Mouse (Mus musculus) adrenal gland, adult 8-10 months (tissue): Measurements from ENCODE around the gene Mef2a. TPM values are rescaled to one million over a fixed set of nuclear protein-coding genes. Genes with fewer than 3 reads are reported as not detected.
"Not testable (repeated sequence)": the region's sequence is repeated elsewhere in the genome, so short reads cannot be mapped to it uniquely, and the experiment has no call there.

Experiments
- DNase-seq: peaks from one replicate; pipeline ENCODE4 v3.0.0; 2022
- total RNA-seq, 4 experiments: library from RNA; stranded (reverse); gene quantifications; 2 replicates each; pipeline ENCODE4 v1.2.4; 2022

Mef2a gene
- total RNA-seq, 4 experiments from 2014 or later = 47.9 to 76.3 (median 63.2) TPM

GRCm38 (mm10) chr7:67369645-67370044 lies 3.0 kb downstream of the Mef2a start:
- no peak for DNase-seq

DNA sequence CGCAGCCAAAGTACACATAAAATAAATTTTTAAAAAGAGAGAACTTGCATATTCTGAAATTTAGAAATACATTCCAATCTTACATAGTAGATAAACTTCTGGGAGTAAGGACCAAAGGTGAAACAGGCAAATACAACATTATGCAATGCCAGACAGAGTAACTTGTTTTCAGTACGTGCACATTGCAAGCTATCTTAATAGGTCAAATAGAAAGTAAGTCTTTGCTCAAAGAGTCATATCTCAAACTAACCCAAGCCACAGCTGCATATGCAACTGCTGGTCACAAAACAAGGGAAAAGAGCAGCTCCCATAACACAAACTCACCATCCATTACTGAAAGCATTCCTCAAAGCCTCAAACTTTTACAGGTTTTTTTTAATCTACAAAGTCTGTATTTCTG lies 4.3 kb downstream of the Mef2a start:
- no peak for DNase-seq

- DNase-seq = no peak
Measured at GRCm38 (mm10) chr7:67360588-67360987, 12.1 kb downstream of the Mef2a start.

GRCm38 (mm10) chr7:67359863-67360262 lies 12.8 kb downstream of the Mef2a start:
- no peak for DNase-seq

- no peak for DNase-seq
Measured at GRCm38 (mm10) chr7:67355870-67356269, 16.8 kb downstream of the Mef2a start.

DNA sequence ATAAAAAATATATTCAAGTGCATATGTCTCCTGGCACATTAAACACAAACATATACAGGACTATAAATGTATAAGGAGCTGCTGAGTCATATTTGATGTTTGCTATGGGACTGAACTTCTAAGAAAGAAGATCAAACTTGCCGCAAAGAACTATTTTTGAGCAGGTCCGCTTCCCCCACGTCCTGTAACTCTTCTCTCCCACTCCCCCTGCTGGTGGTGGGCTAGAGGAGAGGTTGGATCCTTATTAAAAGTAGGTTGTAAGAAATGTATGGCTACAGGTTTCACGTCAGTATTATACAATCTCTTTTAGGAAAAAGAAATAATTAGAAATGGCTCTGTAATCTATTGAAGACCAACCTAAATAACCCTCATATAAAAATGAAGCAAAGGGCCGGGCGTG lies 19.0 kb downstream of the Mef2a start:
- no peak for DNase-seq

GRCm38 (mm10) chr7:67352989-67353388 lies 19.7 kb downstream of the Mef2a start:
- no peak for DNase-seq

GRCm38 (mm10) chr7:67344443-67344842 lies 28.2 kb downstream of the Mef2a start:
- DNase-seq = no peak

DNA sequence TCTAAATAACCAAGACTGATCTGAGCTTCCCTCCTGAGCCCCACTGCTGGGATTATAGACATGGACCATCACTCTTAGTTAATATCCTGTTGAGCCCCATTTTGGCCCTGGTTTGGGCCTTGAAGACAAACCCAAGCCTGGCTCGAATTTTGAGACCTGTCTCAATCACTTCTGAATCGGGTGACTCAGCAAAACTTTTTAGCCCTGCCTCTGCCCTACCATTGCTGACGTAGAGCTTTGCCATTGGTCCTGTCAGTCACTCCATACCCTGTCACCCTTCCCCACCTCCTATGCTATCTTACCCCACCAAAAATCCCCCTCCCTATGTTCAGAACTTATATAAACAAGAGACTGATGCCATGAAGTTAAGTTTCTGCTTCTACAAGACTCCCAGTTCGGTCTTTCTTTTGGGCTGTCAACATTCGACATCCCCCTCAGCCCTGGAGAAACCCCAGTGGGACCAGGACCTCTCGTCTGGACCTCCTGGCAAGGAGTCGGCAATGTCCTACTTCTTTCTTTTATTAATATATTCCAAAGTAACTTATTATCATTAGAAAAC lies 30.5 kb downstream of the Mef2a start:
- no peak for DNase-seq

GRCm38 (mm10) chr7:67320359-67320758 lies 52.3 kb downstream of the Mef2a start:
- no peak for DNase-seq

- no peak for DNase-seq
Measured at GRCm38 (mm10) chr7:67318697-67319096, 54.0 kb downstream of the Mef2a start.

GRCm38 (mm10) chr7:67313200-67313599 lies 59.5 kb downstream of the Mef2a start:
- no peak for DNase-seq

GRCm38 (mm10) chr7:67310151-67310550 lies 62.5 kb downstream of the Mef2a start:
- DNase-seq = no peak

- DNase-seq = no peak
Measured at GRCm38 (mm10) chr7:67308102-67308501, 64.6 kb downstream of the Mef2a start.

- DNase-seq = no peak
Measured at GRCm38 (mm10) chr7:67307078-67307477, 65.6 kb downstream of the Mef2a start.

DNA sequence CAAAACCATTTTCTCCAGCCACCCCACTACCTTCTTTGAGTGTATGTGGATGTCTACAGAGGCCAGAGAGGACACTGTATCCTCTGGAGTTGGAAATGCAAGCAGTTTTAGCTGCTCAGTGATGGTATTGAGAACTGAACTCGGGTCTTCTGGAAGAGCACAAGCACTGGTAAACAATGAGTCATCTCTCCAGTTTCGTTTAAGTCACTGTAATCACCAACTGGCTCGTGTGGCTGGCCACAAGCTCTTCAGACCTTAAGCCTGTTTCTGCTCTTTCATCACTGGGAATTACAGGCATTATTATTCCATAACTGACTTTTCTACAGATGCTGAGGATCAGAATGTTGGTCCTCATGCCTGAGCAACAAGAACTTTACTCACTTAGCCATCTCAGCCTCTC lies 67.7 kb downstream of the Mef2a start:
- DNase-seq = no peak

- DNase-seq = no peak
Measured at GRCm38 (mm10) chr7:67296419-67296818, 76.2 kb downstream of the Mef2a start.

GRCm38 (mm10) chr7:67291356-67291755 lies 81.3 kb downstream of the Mef2a start:
- DNase-seq = no peak

DNA sequence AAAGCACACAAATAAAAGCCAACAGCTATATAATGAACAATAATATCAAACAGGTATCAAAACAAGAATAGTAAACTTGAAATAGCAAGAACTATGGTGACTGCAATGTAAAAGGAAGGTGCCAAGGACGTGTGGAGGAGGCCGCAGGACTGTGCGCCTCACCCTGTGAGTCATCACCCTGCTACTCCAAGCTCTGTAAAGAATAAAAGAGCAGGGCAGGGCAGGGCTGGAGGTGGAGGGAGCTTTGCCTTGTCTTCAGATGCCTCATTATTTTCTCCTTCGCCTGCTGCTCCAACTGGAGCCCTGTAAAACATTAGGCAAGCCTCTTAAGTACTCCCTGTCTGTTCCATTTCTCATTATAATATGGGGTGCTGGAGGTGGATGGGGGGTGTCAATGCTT lies 85.2 kb downstream of the Mef2a start:
- DNase-seq = peak; percentile 38

DNA sequence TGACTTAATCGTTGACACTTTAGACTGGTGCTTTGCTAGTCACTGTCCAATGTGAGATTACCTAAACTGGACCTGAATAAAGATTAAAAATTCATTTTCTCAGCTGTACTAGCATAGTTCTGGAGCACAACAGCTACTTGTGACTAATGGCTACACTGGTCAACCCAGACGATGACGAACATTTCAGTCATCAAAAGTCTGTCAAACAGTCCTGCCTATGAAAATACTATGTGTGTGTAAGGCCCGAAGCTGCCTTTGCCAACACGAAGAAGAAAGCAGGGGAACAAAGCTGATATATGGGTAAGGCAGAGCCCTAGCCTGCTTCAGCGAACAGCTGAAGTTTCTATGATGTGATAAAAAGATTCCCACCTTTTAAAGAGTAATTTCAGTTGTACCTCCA lies 89.1 kb downstream of the Mef2a start:
- no peak for DNase-seq

DNA sequence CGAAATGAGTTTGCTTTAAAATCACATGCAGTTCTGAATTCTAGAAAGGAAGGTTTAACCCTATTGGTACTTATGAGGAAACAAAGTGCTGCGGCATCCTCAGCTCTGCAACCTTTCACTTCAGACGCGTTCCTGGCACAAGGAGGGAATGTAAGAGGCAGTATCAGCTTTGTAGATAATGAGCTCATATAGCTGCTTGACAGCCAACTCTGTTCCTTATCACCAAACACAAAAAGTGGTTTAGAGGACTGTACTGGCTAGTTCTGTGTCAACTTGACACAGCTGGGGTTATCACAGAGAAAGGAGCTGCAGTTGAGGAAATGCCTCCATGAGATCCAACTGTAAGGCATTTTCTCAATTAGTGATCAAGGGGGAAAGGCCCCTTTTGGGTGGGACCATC lies 102.2 kb downstream of the Mef2a start:
- not testable (repeated sequence) for DNase-seq

DNA sequence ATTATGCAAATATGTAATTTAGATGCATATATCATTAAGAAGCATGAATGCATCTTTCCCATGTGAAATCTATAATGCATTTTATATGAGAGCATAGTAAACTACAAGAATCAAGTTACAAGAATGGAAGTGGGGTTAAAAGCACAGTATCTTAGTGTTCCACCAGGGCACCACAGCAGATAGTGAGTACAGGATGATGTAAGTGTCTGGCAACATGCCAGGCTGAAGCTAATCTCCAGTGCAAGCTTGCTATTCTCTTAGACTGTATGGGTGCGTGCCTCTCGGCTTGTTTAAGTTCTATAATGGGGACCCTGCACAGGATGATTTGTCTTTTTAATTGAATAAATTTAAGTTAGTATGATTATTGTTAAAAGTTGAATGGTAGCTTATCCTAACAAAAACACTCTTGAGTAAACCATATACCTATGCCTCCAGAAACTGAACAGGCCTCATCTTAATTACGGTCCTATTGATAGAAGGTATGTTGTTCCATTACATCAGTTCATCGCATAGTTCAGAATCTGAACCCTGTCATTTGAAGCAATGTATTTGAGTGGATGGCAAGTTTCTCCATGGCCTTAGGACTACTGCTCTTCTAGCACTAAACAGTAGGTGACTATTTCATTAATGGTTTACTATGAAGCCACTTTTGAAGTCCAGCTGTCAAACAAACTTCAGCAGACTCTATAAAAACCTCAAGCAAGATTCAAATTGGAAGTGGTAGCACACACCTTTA lies 112.7 kb downstream of the Mef2a start:
- peak; percentile 72 for DNase-seq

- no peak for DNase-seq
Measured at GRCm38 (mm10) chr7:67246067-67246466, 126.6 kb downstream of the Mef2a start.

DNA sequence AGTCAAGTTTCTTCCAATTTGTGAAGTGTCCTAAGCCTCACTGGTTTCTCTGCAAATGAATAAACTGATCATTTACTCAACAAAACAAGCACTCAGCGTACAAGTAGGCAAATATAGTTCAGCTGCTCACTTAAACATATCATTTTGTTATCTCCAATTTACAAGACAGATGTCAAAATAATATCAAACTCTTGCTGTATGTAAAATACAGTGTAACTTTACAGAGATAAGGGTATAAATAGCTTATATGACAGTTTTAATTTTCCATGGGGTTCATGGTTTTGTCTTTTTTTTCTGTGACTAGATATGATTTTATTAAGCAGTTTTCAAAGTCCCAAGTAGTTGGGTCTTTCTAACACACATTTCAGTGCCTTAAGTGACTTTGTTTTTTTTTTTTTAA lies 127.4 kb downstream of the Mef2a start:
- DNase-seq = no peak

- DNase-seq = no peak
Measured at GRCm38 (mm10) chr7:67243894-67244282, 128.8 kb downstream of the Mef2a start.
